Mouse (Mus musculus) forelimb bud, embryonic 11.5 days (tissue): ENCODE results near the gene Lrmda.
"Not testable (repeated sequence)": the region's sequence is repeated elsewhere in the genome, so short reads cannot be mapped to it uniquely, and the experiment has no call there.

Experiments
- DNase-seq: peaks from one replicate; pipeline ENCODE4 v3.0.0-alpha.2; 2012; ENCODE audit warnings: low read depth, low spot score

The Lrmda gene

GRCm38 (mm10) chr14:22783211-22784161 is 764.0 kb downstream of the Lrmda start:
- peak; percentile 54 for DNase-seq

- no peak for DNase-seq
Measured at GRCm38 (mm10) chr14:22800020-22800419, 780.5 kb downstream of the Lrmda start.

GRCm38 (mm10) chr14:22800871-22801636 is 781.5 kb downstream of the Lrmda start:
- DNase-seq, result no peak

- not testable (repeated sequence) for DNase-seq
Measured at GRCm38 (mm10) chr14:22801714-22802113, 782.2 kb downstream of the Lrmda start.

- DNase-seq, result peak; percentile 46
Measured at GRCm38 (mm10) chr14:22807324-22807723, 787.8 kb downstream of the Lrmda start.

- peak; percentile 79 for DNase-seq
Measured at GRCm38 (mm10) chr14:22807726-22808594, 788.4 kb downstream of the Lrmda start.

- no peak for DNase-seq
Measured at GRCm38 (mm10) chr14:22808595-22809166, 789.2 kb downstream of the Lrmda start.

- DNase-seq, result peak; percentile 37
Measured at GRCm38 (mm10) chr14:22809229-22809628, 789.7 kb downstream of the Lrmda start.

- no peak for DNase-seq
Measured at GRCm38 (mm10) chr14:22810531-22810930, 791.0 kb downstream of the Lrmda start.

GRCm38 (mm10) chr14:22812824-22813223 is 793.3 kb downstream of the Lrmda start:
- DNase-seq, result no peak

GRCm38 (mm10) chr14:22813389-22813788 is 793.9 kb downstream of the Lrmda start:
- no peak for DNase-seq

GRCm38 (mm10) chr14:22814811-22815345 is 795.4 kb downstream of the Lrmda start:
- DNase-seq, result no peak

- peak; percentile 52 for DNase-seq
Measured at GRCm38 (mm10) chr14:22817346-22818201, 798.1 kb downstream of the Lrmda start.

GRCm38 (mm10) chr14:22818202-22818530 is 798.7 kb downstream of the Lrmda start:
- no peak for DNase-seq

GRCm38 (mm10) chr14:22822942-22823341 is 803.4 kb downstream of the Lrmda start:
- no peak for DNase-seq

GRCm38 (mm10) chr14:22826825-22827224 is 807.3 kb downstream of the Lrmda start:
- no peak for DNase-seq

- no peak for DNase-seq
Measured at GRCm38 (mm10) chr14:22837058-22837457, 817.5 kb downstream of the Lrmda start.

GRCm38 (mm10) chr14:22841136-22841535 is 821.6 kb downstream of the Lrmda start:
- DNase-seq, result no peak

- DNase-seq, result no peak
Measured at GRCm38 (mm10) chr14:22844006-22844405, 824.5 kb downstream of the Lrmda start.

GRCm38 (mm10) chr14:22845401-22845800 is 825.9 kb downstream of the Lrmda start:
- no peak for DNase-seq
